Mouse (Mus musculus) limb, embryonic 15.5 days (tissue): ENCODE results near the gene Lrguk. TPM values are rescaled to one million over a fixed set of nuclear protein-coding genes. Genes with fewer than 3 reads are reported as not detected.

Experiments used
- ATAC-seq: fragments of 200-750 bp; cut with Nextera tagmentation; 2 replicates; pipeline ENCODE4 v1.8.0; 2017; ENCODE audit warnings: low read depth, moderate TSS enrichment; ENCODE audit not compliant: insufficient number of reproducible peaks, low FRiP score, low TSS enrichment
- H3K27ac ChIP-seq: fragments of 300-500 bp; sonication (generic); 2 replicates; pipeline ENCODE4 v1.5.1; 2015; ENCODE audit warnings: moderate library complexity, mild to moderate bottlenecking, inconsistent platforms
- H3K27me3 ChIP-seq: fragments of 300-500 bp; sonication (generic); 2 replicates; pipeline ENCODE4 v1.6.1; 2015; ENCODE audit warnings: inconsistent platforms
- H3K36me3 ChIP-seq: fragments of 300-500 bp; sonication (generic); 2 replicates; pipeline ENCODE4 v1.6.1; 2015; ENCODE audit warnings: inconsistent platforms
- H3K4me1 ChIP-seq: fragments of 300-500 bp; sonication (generic); 2 replicates; pipeline ENCODE4 v1.6.1; 2015; ENCODE audit warnings: inconsistent platforms
- H3K4me2 ChIP-seq: fragments of 300-500 bp; sonication (generic); 2 replicates; pipeline ENCODE4 v1.6.1; 2015; ENCODE audit warnings: mild to moderate bottlenecking, inconsistent platforms
- H3K4me3 ChIP-seq: fragments of 300-500 bp; sonication (generic); 2 replicates; pipeline ENCODE4 v1.5.1; 2015; ENCODE audit warnings: mild to moderate bottlenecking, inconsistent platforms
- H3K9ac ChIP-seq: fragments of 300-500 bp; sonication (generic); 2 replicates; pipeline ENCODE4 v1.6.1; 2015; ENCODE audit warnings: inconsistent platforms
- H3K9me3 ChIP-seq: fragments of 300-500 bp; sonication (generic); 2 replicates; pipeline ENCODE4 v1.6.1; 2016; ENCODE audit warnings: inconsistent platforms
- WGBS: fragments of 180-500 bp; shearing (Covaris S2); methylation state at CpG from one replicate; pipeline ENCODE4 v1.1.7; 2015; 5-methylcytosine and 5-hydroxymethylcytosine counted together
- polyA plus RNA-seq: library from polyadenylated mRNA; unstranded; fragments of >200 nt; fragmentation: Nextera tagmentation; extraction: Ambion mirVana; gene quantifications from 2 replicates; pipeline ENCODE4 v1.2.1, GENCODE M21; 2015

The Lrguk gene
- polyA plus RNA-seq, 1 experiment from 2014 or later, result 0.14 TPM

GRCm38 (mm10) chr6:34168834-34169233 lies 139.6 kb downstream of the Lrguk start:
- ATAC-seq, result no peak
- Histone ChIP-seq H3K4me3 (no peak overlapping the region), H3K4me2 (no peak overlapping the region), H3K9ac (no peak overlapping the region), H3K36me3 (peaks cover 47% of the 10 kb centered on the region), H3K27ac (no peak overlapping the region), H3K9me3 (no peaks in the 10 kb centered on the region), H3K27me3 (no peaks in the 10 kb centered on the region), H3K4me1 (no peaks in the 10 kb centered on the region)
- WGBS, result 86% methylated on average over 3 of the region's 3 CpGs

DNA sequence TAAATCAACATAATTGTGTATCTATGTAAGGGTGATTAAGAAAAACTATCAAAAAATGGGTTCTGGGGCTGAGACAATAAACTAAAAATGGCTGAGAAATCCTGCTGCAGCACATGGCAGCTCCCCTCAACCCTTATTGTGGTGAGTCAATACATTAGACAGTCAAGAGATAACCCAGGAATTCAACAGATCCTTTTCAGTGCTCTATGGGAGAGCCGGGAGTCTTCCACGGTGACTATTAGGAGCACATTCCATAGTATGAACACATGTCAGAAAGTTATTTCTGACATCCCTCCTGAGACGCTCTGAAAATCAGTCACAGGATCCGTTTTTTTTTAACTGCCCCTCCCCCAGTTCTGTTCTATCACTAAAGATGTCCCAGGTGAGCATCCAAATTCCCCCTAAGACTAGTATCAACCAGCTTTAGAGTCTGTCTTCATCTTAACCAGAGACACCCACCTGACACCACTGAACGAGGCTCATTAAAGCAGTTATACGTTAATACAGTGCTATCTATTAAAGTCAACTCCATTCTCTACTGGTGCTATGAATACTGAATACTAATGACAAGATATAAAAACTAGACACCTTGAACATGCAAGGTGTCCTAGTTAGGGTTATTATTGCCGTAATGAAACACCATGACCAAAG lies 141.7 kb downstream of the Lrguk start:
- no peak overlapping the region for H3K9ac ChIP-seq
- no peaks in the 10 kb centered on the region for H3K9me3 ChIP-seq
- H3K27me3 ChIP-seq, result no peaks in the 10 kb centered on the region
- H3K36me3 ChIP-seq, result peaks cover 35% of the 10 kb centered on the region
- no peak overlapping the region for H3K27ac ChIP-seq
- no peak for ATAC-seq
- no peak overlapping the region for H3K4me3 ChIP-seq
- WGBS, result 79% methylated on average over 7 of the region's 7 CpGs
- H3K4me2 ChIP-seq, result no peak overlapping the region
- H3K4me1 ChIP-seq, result peaks cover 4% of the 10 kb centered on the region; the same call in 1 of the 2 replicates

- no peak overlapping the region for H3K4me2 ChIP-seq
- no peak overlapping the region for H3K27ac ChIP-seq
These were observed 142.7 kb downstream of the Lrguk start for GRCm38 (mm10) chr6:34171748-34172457.

DNA sequence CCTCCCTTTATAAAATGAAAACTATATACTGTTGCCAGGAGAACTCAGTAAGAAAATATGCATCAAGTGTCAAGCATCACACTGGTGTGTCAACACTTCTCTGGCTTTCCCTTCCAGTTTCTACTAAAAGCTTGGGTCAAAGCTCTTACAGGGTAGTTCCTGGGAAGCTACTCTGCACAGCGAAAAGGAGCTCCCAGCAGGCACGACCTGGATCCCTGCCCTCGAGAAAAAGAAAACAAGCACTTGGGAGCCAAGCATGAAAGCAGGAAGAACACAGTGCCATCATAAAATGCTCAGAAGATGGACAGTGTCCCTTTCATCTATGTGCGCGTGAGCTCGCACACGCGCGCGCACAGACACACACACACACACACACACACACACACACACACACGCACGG lies 144.0 kb downstream of the Lrguk start:
- Histone ChIP-seq H3K27me3 (no peaks in the 10 kb centered on the region), H3K9me3 (no peaks in the 10 kb centered on the region), H3K4me3 (no peak overlapping the region), H3K4me1 (peaks cover 5% of the 10 kb centered on the region; the same call in 1 of the 2 replicates), H3K4me2 (no peak overlapping the region), H3K36me3 (peaks cover 17% of the 10 kb centered on the region), H3K9ac (no peak overlapping the region), H3K27ac (no peak overlapping the region)
- ATAC-seq, result no peak
- WGBS, result 86% methylated on average over 12 of the region's 12 CpGs

More at GRCm38 (mm10) chr6:34171748-34172457, 142.7 kb downstream of the Lrguk start:
- no peaks in the 10 kb centered on the region for H3K9me3 ChIP-seq
- no peak overlapping the region for H3K4me3 ChIP-seq
- WGBS, result 85% methylated on average over 12 of the region's 12 CpGs
- ATAC-seq, result no peak
- no peaks in the 10 kb centered on the region for H3K27me3 ChIP-seq
- H3K9ac ChIP-seq, result no peak overlapping the region
- peaks cover 5% of the 10 kb centered on the region; the same call in 1 of the 2 replicates for H3K4me1 ChIP-seq
- H3K36me3 ChIP-seq, result peaks cover 26% of the 10 kb centered on the region

- H3K9ac ChIP-seq, result no peak overlapping the region
- H3K9me3 ChIP-seq, result no peaks in the 10 kb centered on the region
- 86% methylated on average over 8 of the region's 8 CpGs for WGBS
- peaks cover 7% of the 10 kb centered on the region; the same call in 1 of the 2 replicates for H3K36me3 ChIP-seq
- H3K4me3 ChIP-seq, result no peak overlapping the region
- no peaks in the 10 kb centered on the region for H3K27me3 ChIP-seq
- peaks cover 5% of the 10 kb centered on the region; the same call in 1 of the 2 replicates for H3K4me1 ChIP-seq
- no peak overlapping the region for H3K4me2 ChIP-seq
- ATAC-seq, result no peak
- no peak overlapping the region for H3K27ac ChIP-seq
These were observed 145.5 kb downstream of the Lrguk start for GRCm38 (mm10) chr6:34174715-34175114.

GRCm38 (mm10) chr6:34176111-34176863 lies 147.0 kb downstream of the Lrguk start:
- peak; percentile 72 for ATAC-seq
- 2% methylated on average over 29 of the region's 29 CpGs for WGBS

GRCm38 (mm10) chr6:34176864-34177247 lies 147.6 kb downstream of the Lrguk start, which contains the start of gene Slc35b4:
Gene Slc35b4 (minus strand): TSS chr6:34177111.
- Histone ChIP-seq H3K36me3 (no peaks in the 10 kb centered on the region), H3K4me2 (peak within 1 kb of the TSS; percentile 56), H3K27ac (peak within 1 kb of the TSS; percentile 86), H3K27me3 (no peaks in the 10 kb centered on the region), H3K4me3 (peak within 1 kb of the TSS; percentile 91), H3K9me3 (no peaks in the 10 kb centered on the region), H3K4me1 (peaks cover 5% of the 10 kb centered on the region; the same call in 1 of the 2 replicates), H3K9ac (peak within 1 kb of the TSS; percentile 83)
- under 1% methylated on average over 29 of the region's 29 CpGs for WGBS
- ATAC-seq, result peak; percentile 99

More at GRCm38 (mm10) chr6:34176111-34176863, 147.0 kb downstream of the Lrguk start:
- Histone ChIP-seq H3K4me1 (peaks cover 5% of the 10 kb centered on the region; the same call in 1 of the 2 replicates), H3K4me3 (peak overlapping the region; percentile 91), H3K27me3 (no peaks in the 10 kb centered on the region), H3K36me3 (no peaks in the 10 kb centered on the region), H3K9ac (peak overlapping the region; percentile 83), H3K27ac (peak overlapping the region; percentile 86), H3K4me2 (peak overlapping the region; percentile 56), H3K9me3 (no peaks in the 10 kb centered on the region)

DNA sequence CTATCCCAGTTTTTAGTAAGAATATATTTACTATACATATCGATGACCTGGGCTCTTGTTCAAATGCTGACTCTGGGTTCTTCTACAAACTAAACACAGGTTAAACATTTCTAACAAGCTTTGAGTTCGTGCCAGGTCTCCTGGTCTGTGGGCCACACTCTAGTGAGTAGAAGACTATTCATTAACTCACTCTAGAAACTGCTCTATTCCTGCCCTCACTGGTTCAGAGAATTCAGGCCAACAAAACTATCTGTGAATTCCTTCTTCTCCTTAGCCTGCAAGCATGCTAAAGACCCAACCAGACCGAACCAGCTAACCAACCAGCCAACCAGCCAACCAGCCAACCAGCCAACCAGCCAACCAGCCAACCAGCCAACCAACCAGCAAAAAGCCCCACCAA lies 149.8 kb downstream of the Lrguk start:
- Histone ChIP-seq H3K9me3 (no peaks in the 10 kb centered on the region), H3K4me2 (no peak overlapping the region), H3K27me3 (no peaks in the 10 kb centered on the region), H3K36me3 (no peaks in the 10 kb centered on the region), H3K4me1 (peaks cover 5% of the 10 kb centered on the region; the same call in 1 of the 2 replicates), H3K27ac (no peak overlapping the region), H3K9ac (no peak overlapping the region), H3K4me3 (no peak overlapping the region)
- WGBS, result 83% methylated on average over 3 of the region's 3 CpGs
- ATAC-seq, result no peak

GRCm38 (mm10) chr6:34179911-34180310 lies 150.7 kb downstream of the Lrguk start:
- H3K36me3 ChIP-seq, result no peaks in the 10 kb centered on the region
- no peaks in the 10 kb centered on the region for H3K9me3 ChIP-seq
- H3K27me3 ChIP-seq, result no peaks in the 10 kb centered on the region
- H3K4me2 ChIP-seq, result no peak overlapping the region
- no peak overlapping the region for H3K27ac ChIP-seq
- no peak overlapping the region for H3K9ac ChIP-seq
- peaks cover 5% of the 10 kb centered on the region; the same call in 1 of the 2 replicates for H3K4me1 ChIP-seq
- H3K4me3 ChIP-seq, result no peak overlapping the region
- WGBS, result 74% methylated on average over 4 of the region's 4 CpGs
- ATAC-seq, result no peak

- no peaks in the 10 kb centered on the region for H3K4me1 ChIP-seq
- H3K9me3 ChIP-seq, result no peaks in the 10 kb centered on the region
- no peak overlapping the region for H3K4me3 ChIP-seq
- 89% methylated on average over 3 of the region's 3 CpGs for WGBS
- ATAC-seq, result no peak
- H3K27me3 ChIP-seq, result no peaks in the 10 kb centered on the region
- H3K9ac ChIP-seq, result no peak overlapping the region
- H3K36me3 ChIP-seq, result no peaks in the 10 kb centered on the region
- H3K27ac ChIP-seq, result no peak overlapping the region
- H3K4me2 ChIP-seq, result no peak overlapping the region
These were observed 152.7 kb downstream of the Lrguk start for GRCm38 (mm10) chr6:34181961-34182360.

DNA sequence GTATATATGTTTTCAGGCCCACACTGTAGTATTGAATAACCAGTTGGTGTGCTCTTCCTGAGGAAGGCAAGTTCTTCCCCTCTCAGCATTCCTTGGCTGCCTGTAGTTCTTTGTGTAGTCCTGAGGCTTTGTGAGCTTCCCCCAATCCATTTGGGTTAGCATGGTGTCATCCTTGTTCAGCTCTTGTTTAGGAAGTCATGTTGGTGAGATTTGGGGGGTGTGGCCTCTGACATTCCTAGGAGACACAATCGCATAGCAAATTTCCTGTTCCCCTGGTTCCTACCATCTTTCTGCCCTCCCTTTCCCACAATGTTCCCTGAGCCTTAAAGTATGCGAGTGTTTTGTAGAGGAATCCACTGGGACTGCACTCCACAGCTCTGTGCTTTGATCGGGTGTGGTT lies 154.1 kb downstream of the Lrguk start:
- Histone ChIP-seq H3K9me3 (no peaks in the 10 kb centered on the region), H3K27ac (no peak overlapping the region), H3K4me1 (no peaks in the 10 kb centered on the region), H3K27me3 (no peaks in the 10 kb centered on the region), H3K36me3 (no peaks in the 10 kb centered on the region), H3K9ac (no peak overlapping the region), H3K4me2 (no peak overlapping the region), H3K4me3 (no peak overlapping the region)
- WGBS, result 79% methylated on average over 3 of the region's 3 CpGs
- no peak for ATAC-seq
